Mouse (Mus musculus): ENCODE measurements around the gene Arl1.
"Not testable (repeated sequence)": the region's sequence is repeated elsewhere in the genome, so short reads cannot be mapped to it uniquely, and the experiment has no call there.

The Arl1 gene

GRCm38 (mm10) chr10:88730571-88731495 lies at the start of gene Arl1:
Gene Arl1, plus strand, starts transcription at chr10:88730858.
- DNase-seq (ENCODE audit: low read depth): no peak

DNA sequence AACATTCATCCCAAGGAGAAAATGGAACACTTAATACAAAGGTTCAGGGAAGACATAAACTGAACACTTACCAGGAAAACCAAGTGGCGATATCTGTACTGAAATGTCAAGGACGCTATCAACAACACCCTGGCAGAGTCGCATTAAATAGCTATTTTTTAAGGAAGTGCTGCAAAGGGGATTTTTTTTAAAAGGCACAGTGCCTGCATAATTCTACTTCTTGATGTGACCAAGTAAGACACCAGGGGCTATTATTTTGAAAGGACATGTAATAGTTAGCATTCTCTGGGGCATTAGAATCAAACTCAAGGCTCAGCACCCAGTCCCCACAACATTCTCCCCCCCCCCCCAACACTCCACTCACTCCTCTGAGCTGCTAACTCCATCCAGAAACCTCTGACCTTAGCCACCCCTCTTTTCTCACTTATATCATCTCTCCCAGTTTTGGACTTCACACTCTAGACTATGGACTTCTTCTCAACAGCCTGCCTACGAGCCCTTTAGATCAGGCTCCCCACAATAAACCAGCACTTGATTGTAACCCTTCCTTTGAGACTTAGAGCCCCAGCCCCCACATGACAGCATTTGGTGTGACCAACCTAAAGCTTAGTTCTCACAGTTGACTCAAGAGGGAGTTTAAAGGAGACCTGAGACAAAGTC lies 47.6 kb upstream of the Arl1 start:
- DNase-seq (ENCODE audit: low read depth): no peak

GRCm38 (mm10) chr10:88684925-88685324 lies 45.7 kb upstream of the Arl1 start, which contains the start of gene Spic:
Gene Spic, minus strand, starts transcription at chr10:88685015.
- no peak for DNase-seq (ENCODE audit: low read depth)

- no peak for DNase-seq (ENCODE audit: low read depth)
Observed at GRCm38 (mm10) chr10:88700938-88701337, 29.7 kb upstream of the Arl1 start.

- DNase-seq (ENCODE audit: low read depth): no peak
Observed at GRCm38 (mm10) chr10:88708671-88709523, 21.8 kb upstream of the Arl1 start.

GRCm38 (mm10) chr10:88712359-88712758 lies 18.3 kb upstream of the Arl1 start:
- DNase-seq (ENCODE audit: low read depth): no peak

GRCm38 (mm10) chr10:88714744-88715143 lies 15.9 kb upstream of the Arl1 start:
- DNase-seq (ENCODE audit: low read depth): no peak

GRCm38 (mm10) chr10:88715621-88716020 lies 15.0 kb upstream of the Arl1 start:
- DNase-seq (ENCODE audit: low read depth): no peak

GRCm38 (mm10) chr10:88716986-88717755 lies 13.5 kb upstream of the Arl1 start:
- DNase-seq (ENCODE audit: low read depth): no peak

DNA sequence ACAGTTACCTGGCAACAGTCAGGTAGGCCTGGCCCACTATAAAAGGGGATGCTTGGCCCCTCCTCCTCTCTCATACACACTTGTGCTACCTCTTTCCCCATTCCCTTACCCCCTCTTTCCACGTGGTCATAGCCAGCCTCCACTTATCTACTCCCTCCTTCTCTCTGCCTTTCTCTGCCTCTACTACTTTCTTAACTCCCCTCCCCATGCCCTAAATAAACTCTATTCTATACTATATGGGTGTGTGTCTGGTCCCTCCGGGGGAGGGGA lies 13.0 kb upstream of the Arl1 start:
- no peak for DNase-seq (ENCODE audit: low read depth)

- DNase-seq (ENCODE audit: low read depth): no peak
Observed at GRCm38 (mm10) chr10:88719618-88720017, 11.0 kb upstream of the Arl1 start.

- DNase-seq (ENCODE audit: low read depth): no peak
Observed at GRCm38 (mm10) chr10:88725343-88725742, 5.3 kb upstream of the Arl1 start.

- no peak for DNase-seq (ENCODE audit: low read depth)
Observed at GRCm38 (mm10) chr10:88727128-88727527, 3.5 kb upstream of the Arl1 start.

DNA sequence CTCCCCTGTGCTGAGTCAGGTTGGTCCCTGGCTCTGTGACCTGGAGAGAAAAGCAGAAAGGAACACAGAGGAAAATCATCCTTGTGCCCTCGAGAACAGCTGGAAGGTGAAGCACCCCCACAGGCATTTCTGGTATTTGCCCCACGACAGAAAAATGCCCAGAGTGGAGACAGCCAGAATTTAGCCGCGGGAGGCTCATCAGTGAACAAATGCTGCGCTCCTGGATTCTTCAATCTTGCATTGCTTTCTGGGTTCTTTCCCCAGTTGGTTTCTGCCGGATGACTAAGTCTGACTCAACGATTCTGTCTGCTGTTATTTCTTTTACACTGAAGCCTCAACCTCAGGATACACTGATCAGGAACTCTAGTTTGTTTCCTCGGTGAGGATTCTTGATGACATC lies 2.5 kb upstream of the Arl1 start:
- DNase-seq (ENCODE audit: low read depth): no peak

- DNase-seq (ENCODE audit: low read depth): no peak
Observed at GRCm38 (mm10) chr10:88731496-88732308, 1.0 kb downstream of the Arl1 start.

- no peak for DNase-seq (ENCODE audit: low read depth)
Observed at GRCm38 (mm10) chr10:88732309-88732622, 1.6 kb downstream of the Arl1 start.

DNA sequence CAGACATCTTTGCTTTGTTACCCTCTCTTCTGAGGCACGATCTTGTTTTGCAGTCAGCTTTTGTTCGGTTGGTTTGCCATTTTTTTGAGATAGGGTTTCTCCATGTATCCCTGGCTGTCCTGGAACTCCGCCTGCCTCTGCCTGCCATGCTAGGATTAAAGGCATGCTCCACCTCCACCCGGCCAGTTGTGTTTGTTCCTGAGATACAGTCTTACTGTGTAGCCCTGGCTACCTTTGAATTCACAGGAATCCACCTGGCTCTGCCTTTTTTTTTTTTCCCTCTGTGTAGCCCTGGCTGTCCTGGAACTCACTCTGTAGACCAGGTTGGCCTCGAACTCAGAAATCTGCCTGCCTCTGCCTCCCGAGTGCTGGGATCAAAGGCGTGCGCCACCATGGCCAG lies 8.4 kb downstream of the Arl1 start:
- DNase-seq (ENCODE audit: low read depth): not testable (repeated sequence)

- no peak for DNase-seq (ENCODE audit: low read depth)
Observed at GRCm38 (mm10) chr10:88739818-88740217, 9.2 kb downstream of the Arl1 start.

- DNase-seq (ENCODE audit: low read depth): no peak
Observed at GRCm38 (mm10) chr10:88740781-88741180, 10.1 kb downstream of the Arl1 start.

GRCm38 (mm10) chr10:88741426-88741825 lies 10.8 kb downstream of the Arl1 start:
- no peak for DNase-seq (ENCODE audit: low read depth)

All from fibroblast of lung, adult 2 months (primary cell).